14 mouse cellular contexts compared by ENCODE assay signal in the genomic region with DNA sequence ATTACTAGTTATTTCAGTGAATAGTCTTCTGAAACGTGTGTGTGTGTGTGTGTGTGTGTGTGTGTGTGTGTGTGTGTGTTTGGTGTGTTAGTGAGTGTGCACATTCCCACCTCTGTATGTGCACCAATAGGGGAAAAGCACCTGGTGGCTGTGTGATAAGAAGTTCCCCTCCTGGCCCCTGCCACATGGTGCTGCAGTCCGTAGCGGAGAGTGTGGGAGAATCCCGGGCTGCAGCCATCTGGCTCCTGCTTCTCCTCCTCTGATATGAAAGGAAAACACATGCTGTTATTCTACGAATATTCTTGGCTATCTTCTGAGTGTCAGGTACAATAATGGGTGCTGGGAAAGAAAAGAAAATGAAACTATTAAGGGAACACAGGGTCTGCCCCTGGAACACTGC.
DNase-seq lines count a peak whose midpoint lies in the region; ATAC-seq lines count a peak whose summit lies in the region.
"Had no signal": no experiment of that assay in that cellular context is flagged by ENCODE, and none has a peak within 500 bp of the region (broad histone marks: within the 10 kb centered on the region; RNA-seq: fewer than 3 reads in every experiment).

No protein-coding gene starts in this region.

- 51% methylated on average over 5 of the region's 5 CpGs for WGBS in forebrain, embryonic 13.5 days
- WGBS in forebrain, embryonic 10.5 days = 75% methylated on average over 5 of the region's 5 CpGs
- WGBS in midbrain, embryonic 13.5 days = 66% methylated on average over 5 of the region's 5 CpGs

- no peak overlapping the region for H3K9ac ChIP-seq in forebrain, embryonic 13.5 days
- H3K9ac ChIP-seq in midbrain, embryonic 13.5 days (replicated peaks) = no peak overlapping the region
- H3K9ac ChIP-seq: lung, embryonic 14.5 days; neural tube, embryonic 13.5 days had no signal

- no peak for DNase-seq in forebrain, embryonic 10.5 days (ENCODE audit: extremely low spot score, low spot score)
- peak; percentile 30 to 52 for DNase-seq in left cerebral cortex, postnatal 14 days (ENCODE audit: low spot score in 2 of 2)
- DNase-seq in left cerebral cortex, postnatal 4 days = no peak
- peak; percentile 52 to 69 for DNase-seq in layer of hippocampus, adult 8-10 months (ENCODE audit: low spot score in 2 of 2)
- DNase-seq in right cerebral cortex, postnatal 14 days = peak; percentile 28
- no peak for DNase-seq in testis, postnatal 14 days (ENCODE audit: low spot score)
- DNase-seq: adrenal gland, postnatal 10 days; lung, embryonic 14.5 days; thymus, postnatal 25 days had no signal

- H3K27me3 ChIP-seq in forebrain, embryonic 13.5 days = no peaks in the 10 kb centered on the region
- H3K27me3 ChIP-seq in forebrain, embryonic 10.5 days (ENCODE audit: poor library complexity, severe bottlenecking) = no peaks in the 10 kb centered on the region
- H3K27me3 ChIP-seq in midbrain, embryonic 13.5 days = no peaks in the 10 kb centered on the region
- H3K27me3 ChIP-seq: neural tube, embryonic 13.5 days had no signal

- H3K27ac ChIP-seq in forebrain, embryonic 13.5 days = no peak overlapping the region
- H3K27ac ChIP-seq in forebrain, embryonic 10.5 days = no peak overlapping the region
- no peak overlapping the region for H3K27ac ChIP-seq in midbrain, embryonic 13.5 days
- H3K27ac ChIP-seq: neural tube, embryonic 13.5 days had no signal

- H3K36me3 ChIP-seq in forebrain, embryonic 13.5 days (ENCODE audit: poor library complexity, severe bottlenecking) = no peaks in the 10 kb centered on the region
- no peaks in the 10 kb centered on the region for H3K36me3 ChIP-seq in forebrain, embryonic 10.5 days (replicated peaks)
- H3K36me3 ChIP-seq in midbrain, embryonic 13.5 days = no peaks in the 10 kb centered on the region
- H3K36me3 ChIP-seq: G1E; neural tube, embryonic 13.5 days had no signal

- no peaks in the 10 kb centered on the region; the same call in 1 of the 2 replicates for H3K9me3 ChIP-seq in forebrain, embryonic 13.5 days (replicated peaks)
- H3K9me3 ChIP-seq in forebrain, embryonic 10.5 days = no peaks in the 10 kb centered on the region
- no peaks in the 10 kb centered on the region for H3K9me3 ChIP-seq in midbrain, embryonic 13.5 days
- H3K9me3 ChIP-seq: G1E; neural tube, embryonic 13.5 days had no signal

- intact Hi-C loops in left cerebral cortex, postnatal 14 days (cut with DNase I) = loop anchor here (5.0 kb wide), 1 partner anchor 796 kb away; no protein-coding TSS in a partner anchor
- intact Hi-C loops in left cerebral cortex, postnatal 4 days (cut with DNase I) = no loop called here

- no peaks in the 10 kb centered on the region for H3K4me1 ChIP-seq in forebrain, embryonic 13.5 days
- no peaks in the 10 kb centered on the region for H3K4me1 ChIP-seq in forebrain, embryonic 10.5 days
- H3K4me1 ChIP-seq in midbrain, embryonic 13.5 days (replicated peaks) = 0 out of 2 replicates have a peak, but pooled peaks cover 5% of the 10 kb centered on the region

- H3K4me3 ChIP-seq in forebrain, embryonic 13.5 days = no peak overlapping the region
- H3K4me3 ChIP-seq in forebrain, embryonic 10.5 days = no peak overlapping the region
- no peak overlapping the region for H3K4me3 ChIP-seq in midbrain, embryonic 13.5 days (replicated peaks)
- H3K4me3 ChIP-seq: neural tube, embryonic 13.5 days had no signal

- H3K4me2 ChIP-seq in forebrain, embryonic 13.5 days = no peak overlapping the region
- no peak overlapping the region for H3K4me2 ChIP-seq in midbrain, embryonic 13.5 days (replicated peaks)
- H3K4me2 ChIP-seq: lung, embryonic 14.5 days; neural tube, embryonic 13.5 days had no signal

- ATAC-seq in forebrain, embryonic 13.5 days = peak; percentile 53
- no peak for ATAC-seq in midbrain, embryonic 13.5 days
- ATAC-seq: hindbrain, embryonic 16.5 days had no signal

Comparison
In these comparisons a context has a peak if more than half of its experiments do, and no peak if none do; other contexts are left out.
1. DNase-seq: peak in left cerebral cortex, postnatal 14 days (2 of 2), layer of hippocampus, adult 8-10 months (2 of 2) and right cerebral cortex, postnatal 14 days (single experiment); none in forebrain, embryonic 10.5 days (single experiment), left cerebral cortex, postnatal 4 days (single experiment) and testis, postnatal 14 days (single experiment).